Mouse (Mus musculus) midbrain, embryonic 15.5 days (tissue): ENCODE data around the gene Svs5. TPM values are rescaled to one million over a fixed set of nuclear protein-coding genes. Genes with fewer than 3 reads are reported as not detected.

Source experiments
- ATAC-seq: fragments of 200-750 bp; cut with Nextera tagmentation; replicated peaks from 2 replicates; pipeline ENCODE4 v1.8.0; 2017; ENCODE audit warnings: moderate TSS enrichment
- H3K27ac ChIP-seq: fragments of 300-500 bp; sonication (generic); 2 replicates; pipeline ENCODE4 v1.5.1; 2015; ENCODE audit warnings: mild to moderate bottlenecking, inconsistent platforms
- H3K27me3 ChIP-seq: fragments of 300-500 bp; sonication (generic); replicated peaks from 2 replicates; pipeline ENCODE4 v1.6.1; 2015; ENCODE audit warnings: inconsistent platforms
- H3K36me3 ChIP-seq: fragments of 300-500 bp; sonication (generic); replicated peaks from 2 replicates; pipeline ENCODE4 v1.6.1; 2015; ENCODE audit warnings: inconsistent platforms
- H3K4me1 ChIP-seq: fragments of 300-500 bp; sonication (generic); 2 replicates; pipeline ENCODE4 v1.6.1; 2015; ENCODE audit warnings: inconsistent platforms
- H3K4me2 ChIP-seq: fragments of 300-500 bp; sonication (generic); 2 replicates; pipeline ENCODE4 v1.6.1; 2015; ENCODE audit warnings: inconsistent platforms, mild to moderate bottlenecking, moderate library complexity
- H3K4me3 ChIP-seq: fragments of 300-500 bp; sonication (generic); 2 replicates; pipeline ENCODE4 v1.5.1; 2015; ENCODE audit warnings: mild to moderate bottlenecking, inconsistent platforms
- H3K9ac ChIP-seq: fragments of 300-500 bp; sonication (generic); 2 replicates; pipeline ENCODE4 v1.6.1; 2015; ENCODE audit warnings: mild to moderate bottlenecking, inconsistent platforms
- H3K9me3 ChIP-seq: fragments of 300-500 bp; sonication (generic); 2 replicates; pipeline ENCODE4 v1.6.1; 2016; ENCODE audit warnings: inconsistent platforms
- WGBS: fragments of 180-500 bp; shearing (Covaris S2); methylation state at CpG from one replicate; pipeline ENCODE4 v1.1.7; 2015; ENCODE audit warnings: mixed read lengths; 5-methylcytosine and 5-hydroxymethylcytosine counted together
- polyA plus RNA-seq: library from polyadenylated mRNA; unstranded; fragments of >200 nt; fragmentation: Nextera tagmentation; extraction: Ambion mirVana; gene quantifications from 2 replicates; pipeline ENCODE4 v1.2.1, GENCODE M21; 2015

Gene Svs5
- polyA plus RNA-seq, 1 experiment from 2014 or later, result not detected

- no peak for ATAC-seq
- Histone ChIP-seq H3K4me3 (no peak overlapping the region), H3K4me2 (no peak overlapping the region), H3K27me3 (0 out of 2 replicates have a peak, but pooled peaks cover 4% of the 10 kb centered on the region), H3K4me1 (no peaks in the 10 kb centered on the region), H3K9ac (no peak overlapping the region), H3K36me3 (no peaks in the 10 kb centered on the region), H3K27ac (no peak overlapping the region), H3K9me3 (no peaks in the 10 kb centered on the region)
- 83% methylated on average over 5 of the region's 5 CpGs for WGBS
Measured at GRCm38 (mm10) chr2:164359031-164359430, 26.5 kb downstream of the Svs5 start.

GRCm38 (mm10) chr2:164359668-164360067 is 27.1 kb downstream of the Svs5 start:
- Histone ChIP-seq H3K9ac (no peak overlapping the region), H3K27me3 (0 out of 2 replicates have a peak, but pooled peaks cover 4% of the 10 kb centered on the region), H3K9me3 (no peaks in the 10 kb centered on the region), H3K36me3 (no peaks in the 10 kb centered on the region), H3K4me2 (no peak overlapping the region), H3K4me1 (no peaks in the 10 kb centered on the region), H3K27ac (no peak overlapping the region), H3K4me3 (no peak overlapping the region)
- 80% methylated on average over 5 of the region's 5 CpGs for WGBS
- ATAC-seq, result no peak

GRCm38 (mm10) chr2:164360974-164361657 is 28.6 kb downstream of the Svs5 start:
- no peak overlapping the region for H3K4me2 ChIP-seq
- no peaks in the 10 kb centered on the region for H3K36me3 ChIP-seq
- H3K9me3 ChIP-seq, result no peaks in the 10 kb centered on the region
- H3K4me3 ChIP-seq, result no peak overlapping the region
- 0 out of 2 replicates have a peak, but pooled peaks cover 4% of the 10 kb centered on the region for H3K27me3 ChIP-seq
- H3K9ac ChIP-seq, result no peak overlapping the region
- H3K4me1 ChIP-seq, result no peaks in the 10 kb centered on the region
- no peak overlapping the region for H3K27ac ChIP-seq
- WGBS, result 33% methylated on average over 13 of the region's 13 CpGs
- ATAC-seq, result no peak

GRCm38 (mm10) chr2:164366947-164367346 is 34.4 kb downstream of the Svs5 start:
- 65% methylated on average over 3 of the region's 3 CpGs for WGBS
- H3K9ac ChIP-seq, result no peak overlapping the region
- H3K27ac ChIP-seq, result no peak overlapping the region
- no peaks in the 10 kb centered on the region for H3K36me3 ChIP-seq
- H3K9me3 ChIP-seq, result no peaks in the 10 kb centered on the region
- no peak for ATAC-seq
- no peak overlapping the region for H3K4me2 ChIP-seq
- H3K27me3 ChIP-seq, result no peaks in the 10 kb centered on the region
- H3K4me3 ChIP-seq, result no peak overlapping the region
- no peaks in the 10 kb centered on the region for H3K4me1 ChIP-seq

GRCm38 (mm10) chr2:164368620-164369105 is 36.1 kb downstream of the Svs5 start:
- Histone ChIP-seq H3K9me3 (no peaks in the 10 kb centered on the region), H3K4me2 (no peak overlapping the region), H3K9ac (no peak overlapping the region), H3K36me3 (no peaks in the 10 kb centered on the region), H3K27me3 (no peaks in the 10 kb centered on the region), H3K4me3 (no peak overlapping the region), H3K27ac (no peak overlapping the region), H3K4me1 (no peaks in the 10 kb centered on the region)
- WGBS, result 84% methylated on average over 6 of the region's 6 CpGs
- no peak for ATAC-seq

GRCm38 (mm10) chr2:164371371-164371770 is 38.8 kb downstream of the Svs5 start:
- ATAC-seq, result no peak
- Histone ChIP-seq H3K36me3 (no peaks in the 10 kb centered on the region), H3K4me2 (no peak overlapping the region), H3K9me3 (no peaks in the 10 kb centered on the region), H3K4me3 (no peak overlapping the region), H3K4me1 (no peaks in the 10 kb centered on the region), H3K27me3 (no peaks in the 10 kb centered on the region), H3K9ac (no peak overlapping the region), H3K27ac (no peak overlapping the region)
- WGBS, result 86% methylated on average over 3 of the region's 3 CpGs

GRCm38 (mm10) chr2:164372408-164373053 is 40.0 kb downstream of the Svs5 start:
- H3K27me3 ChIP-seq, result no peaks in the 10 kb centered on the region
- no peak overlapping the region for H3K4me3 ChIP-seq
- no peaks in the 10 kb centered on the region for H3K36me3 ChIP-seq
- H3K4me2 ChIP-seq, result no peak overlapping the region
- WGBS, result 41% methylated on average over 3 of the region's 3 CpGs
- no peak overlapping the region for H3K9ac ChIP-seq
- no peaks in the 10 kb centered on the region for H3K4me1 ChIP-seq
- no peak overlapping the region for H3K27ac ChIP-seq
- no peak for ATAC-seq
- no peaks in the 10 kb centered on the region for H3K9me3 ChIP-seq

GRCm38 (mm10) chr2:164373187-164373586 is 40.6 kb downstream of the Svs5 start:
- Histone ChIP-seq H3K9me3 (no peaks in the 10 kb centered on the region), H3K27ac (no peak overlapping the region), H3K4me3 (no peak overlapping the region), H3K4me1 (no peaks in the 10 kb centered on the region), H3K4me2 (no peak overlapping the region), H3K36me3 (no peaks in the 10 kb centered on the region), H3K9ac (no peak overlapping the region), H3K27me3 (no peaks in the 10 kb centered on the region)
- no peak for ATAC-seq
- 52% methylated on average over 4 of the region's 4 CpGs for WGBS

GRCm38 (mm10) chr2:164377478-164378426 is 45.2 kb downstream of the Svs5 start:
- 92% methylated on average over 15 of the region's 15 CpGs for WGBS
- H3K36me3 ChIP-seq, result no peaks in the 10 kb centered on the region
- no peak overlapping the region for H3K9ac ChIP-seq
- no peak for ATAC-seq
- H3K4me2 ChIP-seq, result no peak overlapping the region
- H3K4me3 ChIP-seq, result no peak overlapping the region
- H3K27me3 ChIP-seq, result 0 out of 2 replicates have a peak, but pooled peaks cover 2% of the 10 kb centered on the region
- no peak overlapping the region for H3K27ac ChIP-seq
- H3K4me1 ChIP-seq, result no peaks in the 10 kb centered on the region
- H3K9me3 ChIP-seq, result no peaks in the 10 kb centered on the region

- Histone ChIP-seq H3K9ac (no peak overlapping the region), H3K4me3 (no peak overlapping the region), H3K27ac (no peak overlapping the region), H3K27me3 (peaks cover 12% of the 10 kb centered on the region), H3K9me3 (no peaks in the 10 kb centered on the region), H3K4me1 (peaks cover 8% of the 10 kb centered on the region; the same call in 1 of the 2 replicates), H3K4me2 (no peak overlapping the region), H3K36me3 (no peaks in the 10 kb centered on the region)
- 75% methylated on average over 8 of the region's 8 CpGs for WGBS
- no peak for ATAC-seq
Measured at GRCm38 (mm10) chr2:164381726-164382125, 49.2 kb downstream of the Svs5 start.

- peaks cover 24% of the 10 kb centered on the region for H3K27me3 ChIP-seq
- ATAC-seq, result no peak
- H3K9me3 ChIP-seq, result no peaks in the 10 kb centered on the region
- H3K4me3 ChIP-seq, result no peak overlapping the region
- H3K27ac ChIP-seq, result no peak overlapping the region
- H3K9ac ChIP-seq, result no peak overlapping the region
- peaks cover 8% of the 10 kb centered on the region; the same call in 1 of the 2 replicates for H3K4me1 ChIP-seq
- H3K36me3 ChIP-seq, result no peaks in the 10 kb centered on the region
- H3K4me2 ChIP-seq, result no peak overlapping the region
- 82% methylated on average over 3 of the region's 3 CpGs for WGBS
Measured at GRCm38 (mm10) chr2:164382971-164383370, 50.4 kb downstream of the Svs5 start.
